Mouse (Mus musculus) lung, postnatal 4 days (tissue): ENCODE results near the gene Dennd2c.
A peak's percentile ranks its signal among the peaks of the same experiment; 100 is the strongest.

Experiments
- DNase-seq, 2 experiments: peaks; one replicate each; pipeline ENCODE4 v3.0.0; 2021

Gene Dennd2c

GRCm38 (mm10) chr3:103102454-103103390 lies at the start of gene Dennd2c:
Gene Dennd2c (plus strand): TSS chr3:103102604.
- peak; percentile 96 to 99 for DNase-seq

GRCm38 (mm10) chr3:103056016-103056595 lies 46.3 kb upstream of the Dennd2c start:
- DNase-seq = no peak

- DNase-seq = no peak
These were observed 44.7 kb upstream of the Dennd2c start for GRCm38 (mm10) chr3:103057752-103058151.

GRCm38 (mm10) chr3:103058207-103059157 lies 43.9 kb upstream of the Dennd2c start, which contains the start of gene Nras:
Gene Nras (plus strand): TSS chr3:103058285.
- DNase-seq = peak; percentile 96 to 97

- no peak for DNase-seq
These were observed 35.5 kb upstream of the Dennd2c start for GRCm38 (mm10) chr3:103066927-103067326.

- DNase-seq = no peak
These were observed 33.4 kb upstream of the Dennd2c start for GRCm38 (mm10) chr3:103068971-103069370.

- no peak for DNase-seq
These were observed 28.6 kb upstream of the Dennd2c start, which contains the start of gene Ampd1 for GRCm38 (mm10) chr3:103073771-103074170. Gene Ampd1 (plus strand): TSS chr3:103074014.

- DNase-seq = no peak
These were observed 26.5 kb upstream of the Dennd2c start for GRCm38 (mm10) chr3:103075871-103076270.

- DNase-seq = no peak
These were observed 25.9 kb upstream of the Dennd2c start for GRCm38 (mm10) chr3:103076476-103076875.

- no peak for DNase-seq
These were observed 23.1 kb upstream of the Dennd2c start for GRCm38 (mm10) chr3:103079301-103079700.

- DNase-seq = no peak
These were observed 21.4 kb upstream of the Dennd2c start for GRCm38 (mm10) chr3:103081051-103081450.

- no peak for DNase-seq
These were observed 20.4 kb upstream of the Dennd2c start for GRCm38 (mm10) chr3:103081861-103082453.

GRCm38 (mm10) chr3:103082761-103083160 lies 19.6 kb upstream of the Dennd2c start:
- no peak for DNase-seq

GRCm38 (mm10) chr3:103085986-103086385 lies 16.4 kb upstream of the Dennd2c start:
- DNase-seq = no peak

GRCm38 (mm10) chr3:103091753-103092152 lies 10.7 kb upstream of the Dennd2c start:
- DNase-seq = no peak

GRCm38 (mm10) chr3:103098662-103099061 lies 3.7 kb upstream of the Dennd2c start:
- peak in 1 of 2 experiments; percentile 29 for DNase-seq

- DNase-seq = no peak
These were observed 2.7 kb upstream of the Dennd2c start for GRCm38 (mm10) chr3:103099667-103100066.

- no peak for DNase-seq
These were observed 1.7 kb upstream of the Dennd2c start for GRCm38 (mm10) chr3:103100735-103101134.

GRCm38 (mm10) chr3:103101194-103101593 lies 1.2 kb upstream of the Dennd2c start:
- no peak for DNase-seq

GRCm38 (mm10) chr3:103101909-103102308 lies 495 bp upstream of the Dennd2c start:
- peak in 1 of 2 experiments; percentile 33 for DNase-seq

GRCm38 (mm10) chr3:103107565-103108240 lies 5.3 kb downstream of the Dennd2c start:
- DNase-seq = no peak

- DNase-seq = no peak
These were observed 9.8 kb downstream of the Dennd2c start for GRCm38 (mm10) chr3:103112216-103112615.
